Mouse (Mus musculus) heart, adult 18-20 months (tissue): Measurements from ENCODE around the gene Anapc15. TPM values are rescaled to one million over a fixed set of nuclear protein-coding genes. Genes with fewer than 3 reads are reported as not detected.
A peak's percentile ranks its signal among the peaks of the same experiment; 100 is the strongest.

Experiments
- DNase-seq, 2 experiments: peaks; one replicate each; pipeline ENCODE4 v3.0.0; 2021 to 2022; ENCODE audit warnings: mixed read lengths in 1 of 2
- total RNA-seq, 2 experiments: library from RNA; stranded (reverse); gene quantifications; 2 replicates each; pipeline ENCODE4 v1.2.3; 2021

Anapc15 gene
- total RNA-seq, 2 experiments from 2014 or later, result 16.8 to 17.2 TPM

DNA sequence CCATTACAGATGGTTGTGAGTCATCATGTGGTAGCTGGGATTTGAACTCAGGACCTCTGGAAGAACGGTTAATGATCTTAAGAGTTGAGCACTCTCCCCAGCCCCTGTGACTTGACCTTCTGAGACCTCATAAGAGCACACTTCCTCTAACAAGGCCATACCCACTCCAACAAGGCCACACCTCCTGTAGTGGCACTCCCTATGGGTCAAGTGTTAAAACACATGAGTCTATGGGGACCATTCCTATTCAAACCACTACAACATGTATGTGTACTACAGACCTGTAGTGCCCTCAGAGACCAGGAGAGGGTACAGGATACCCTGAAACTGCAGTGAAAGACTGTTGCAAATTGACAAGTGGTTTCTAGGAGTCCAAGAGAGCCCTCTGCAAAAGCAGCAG, 15.6 kb upstream of the Anapc15 start:
- no peak for DNase-seq

DNA sequence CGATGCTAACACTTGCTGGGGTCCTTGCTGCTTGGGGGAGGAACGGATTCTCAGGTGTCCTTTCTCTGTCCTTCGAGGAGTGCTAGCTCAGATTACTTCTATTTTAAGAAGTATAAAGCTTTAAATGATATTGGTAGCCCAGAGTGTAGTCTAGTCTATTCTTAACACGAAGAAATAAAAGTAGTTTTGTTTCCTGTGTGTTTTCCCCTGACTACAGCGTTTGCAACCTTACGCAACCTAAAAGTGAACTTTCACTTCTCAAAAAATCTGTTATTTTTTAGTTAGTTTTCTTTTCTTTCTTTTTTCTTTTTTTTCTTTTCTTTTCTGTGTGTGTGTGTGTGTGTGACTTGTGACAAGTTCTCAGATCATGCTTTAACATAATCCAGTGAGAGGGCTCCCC, 11.8 kb upstream of the Anapc15 start:
- no peak for DNase-seq

DNA sequence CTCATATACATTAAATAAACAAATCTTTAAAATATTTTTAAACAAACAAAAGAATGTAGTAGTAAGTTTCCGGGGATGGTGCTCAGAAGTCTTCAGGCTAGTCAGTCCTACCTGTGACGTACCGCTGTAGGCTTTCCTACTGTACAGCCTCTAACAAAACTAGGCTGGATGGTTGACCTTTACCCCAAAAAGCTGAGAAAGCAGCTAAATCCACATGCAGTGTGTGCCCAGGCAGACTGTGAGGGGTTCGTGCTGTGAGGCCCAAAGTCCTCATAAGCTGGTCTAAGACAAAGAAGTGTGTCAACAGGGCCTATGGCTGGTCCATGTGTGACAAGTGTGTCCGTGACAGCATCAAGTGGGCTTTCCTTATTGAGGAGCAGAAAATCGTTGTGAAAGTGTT, 10.7 kb upstream of the Anapc15 start:
- DNase-seq, result no peak

DNA sequence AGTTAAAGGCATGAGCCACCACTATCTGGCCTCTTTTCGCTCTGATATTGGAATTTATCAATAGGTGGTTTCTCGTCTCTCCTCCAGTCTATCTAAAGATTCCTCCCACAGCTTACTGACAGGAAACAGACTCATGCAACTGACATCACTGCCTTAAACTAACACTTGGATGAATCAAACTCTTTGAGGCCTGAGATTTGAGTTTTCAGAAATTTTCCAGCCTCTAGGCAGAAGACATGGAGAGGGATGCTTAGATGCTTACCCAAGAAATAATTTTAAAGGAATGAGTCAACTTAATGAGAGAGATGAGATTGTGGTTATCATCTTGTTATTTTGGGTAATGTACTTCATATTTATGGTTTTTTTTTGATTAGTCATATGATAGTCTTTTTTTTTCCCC, 9.7 kb upstream of the Anapc15 start:
- no peak for DNase-seq

DNA sequence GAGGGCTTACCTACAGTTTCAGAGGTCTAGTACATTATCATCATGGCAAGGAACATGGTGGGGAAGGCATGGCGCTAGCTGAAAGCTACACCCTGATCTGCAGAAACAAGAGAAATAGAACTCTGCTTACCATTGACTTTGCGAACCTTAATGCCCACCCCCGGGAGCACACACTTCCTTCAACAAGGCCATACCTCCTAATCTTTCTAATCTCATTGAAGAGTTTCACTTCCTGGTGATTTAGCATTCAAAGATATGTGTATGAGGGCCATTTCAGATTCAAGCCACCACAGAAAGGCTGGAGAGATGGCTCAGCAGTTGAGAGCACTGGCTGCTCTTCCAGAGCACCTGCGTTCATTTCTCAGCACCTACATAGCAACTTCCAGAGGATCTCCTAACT, 6.4 kb upstream of the Anapc15 start, which contains the start of gene Folr2:
TSS of gene Folr2 (minus strand) at position 101 of the 400 bp plus-strand sequence.
- no peak for DNase-seq

DNA sequence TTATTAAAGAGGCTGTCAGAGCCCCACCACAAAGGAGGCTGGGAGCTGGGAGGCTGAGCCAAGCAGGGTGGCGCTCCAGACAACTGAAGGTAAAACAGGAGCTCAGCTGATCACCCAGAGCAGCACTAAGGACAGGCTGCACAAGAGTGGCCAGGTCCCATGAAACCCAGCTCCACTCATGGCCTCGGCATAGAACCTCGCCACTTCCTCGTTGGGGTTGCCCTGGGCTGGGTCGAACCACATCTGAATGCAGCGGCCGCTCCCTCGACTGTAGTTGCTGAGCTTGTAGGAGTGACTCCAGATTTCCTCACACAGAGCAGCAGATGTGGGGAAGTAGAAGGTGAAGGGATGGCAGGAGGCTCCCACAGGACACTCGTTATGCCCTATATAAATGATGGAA, 5.2 kb upstream of the Anapc15 start:
- DNase-seq, result peak in 1 of 2 experiments; percentile 39

DNA sequence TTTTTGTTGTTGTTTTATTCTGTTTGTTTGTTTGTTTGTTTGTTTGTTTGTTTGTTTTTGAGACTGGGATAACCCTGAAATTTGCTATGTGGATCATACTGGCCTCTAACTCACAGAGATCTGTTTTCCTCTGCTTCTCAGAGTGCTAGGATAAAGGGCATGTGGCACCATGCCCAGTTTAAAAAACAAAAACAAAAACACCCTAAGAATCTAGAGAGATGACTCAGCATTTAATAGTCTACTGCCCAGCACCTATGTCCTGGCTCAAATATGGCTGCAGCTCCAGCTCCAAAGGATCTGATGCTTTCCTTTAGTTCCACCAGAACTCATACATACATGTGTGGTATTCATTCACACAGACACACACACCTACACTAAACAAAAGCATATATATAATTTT, 2.5 kb upstream of the Anapc15 start:
- DNase-seq, result no peak

DNA sequence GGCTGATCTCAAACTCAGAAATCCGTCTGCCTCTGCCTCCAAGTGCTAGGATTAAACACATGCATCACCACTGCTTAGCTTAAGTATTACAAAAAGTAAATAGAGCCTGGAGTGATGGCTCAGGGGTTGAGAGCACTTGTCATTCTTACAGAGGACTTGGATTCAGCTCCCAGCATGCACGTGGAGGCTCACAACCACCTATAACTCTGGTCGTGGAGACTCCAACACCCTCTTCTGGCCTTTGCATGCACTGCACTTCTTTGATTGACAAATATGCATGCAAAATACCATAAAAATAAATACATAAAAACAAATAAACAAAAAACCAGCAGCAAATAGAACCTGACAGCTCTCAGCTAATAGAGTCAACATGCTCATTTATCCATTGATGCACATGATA, 1.2 kb upstream of the Anapc15 start:
- no peak for DNase-seq

DNA sequence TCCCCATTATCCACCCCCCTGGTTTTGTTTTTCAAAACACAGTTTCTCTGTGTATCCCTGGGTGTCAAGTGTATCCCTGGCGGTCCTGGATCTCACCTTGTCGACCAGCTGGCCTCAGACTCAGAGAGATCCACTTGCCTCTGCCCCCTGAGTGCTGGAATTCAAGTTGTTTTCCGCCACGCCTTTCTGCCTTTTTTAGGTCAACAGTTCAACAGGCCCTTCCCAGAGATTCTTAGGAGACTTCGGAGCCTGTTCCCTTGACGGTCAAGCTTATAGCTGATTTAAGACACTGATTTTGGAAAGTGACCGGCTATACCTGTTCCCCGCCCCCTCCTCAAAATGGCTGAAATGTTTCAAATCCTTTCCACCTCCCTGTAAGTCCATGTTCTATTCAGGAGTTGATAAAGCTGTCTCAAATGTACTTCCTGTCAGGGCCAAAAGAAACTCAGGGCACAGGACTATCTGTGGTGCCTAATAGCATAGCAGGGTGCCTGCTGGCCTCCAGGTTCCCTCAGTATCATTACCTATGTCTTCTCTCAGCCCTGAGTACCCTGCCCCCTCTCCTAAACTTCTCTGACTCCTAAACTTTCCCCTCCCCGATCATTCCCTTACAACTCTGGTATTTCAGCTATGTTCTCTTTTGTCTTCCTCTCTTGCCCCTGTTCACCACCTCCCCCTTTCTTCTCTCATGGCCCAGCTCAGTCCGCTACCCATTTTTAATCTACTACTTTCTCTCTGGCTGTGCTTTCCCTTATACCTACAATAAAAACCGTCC, 3.2 kb downstream of the Anapc15 start:
- no peak for DNase-seq

DNA sequence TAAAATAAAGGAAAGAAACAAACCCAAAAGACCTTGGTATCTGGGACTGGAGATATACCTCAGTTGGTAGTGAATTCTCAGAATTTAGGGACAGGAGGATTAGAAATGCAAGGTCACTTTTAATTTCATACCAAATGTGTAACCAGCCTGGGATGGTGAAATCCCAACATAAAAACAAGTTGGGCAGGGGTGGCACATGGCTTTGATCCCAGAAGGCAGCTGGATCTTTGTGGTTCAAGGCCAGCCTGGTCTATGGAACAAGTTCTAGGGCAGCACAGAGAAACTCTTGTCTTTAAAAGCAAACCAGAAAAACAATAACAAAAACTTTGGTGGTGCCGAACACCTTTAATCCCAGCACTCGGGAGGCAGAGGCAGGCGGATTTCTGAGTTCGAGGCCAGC, 4.0 kb downstream of the Anapc15 start:
- no peak for DNase-seq

DNA sequence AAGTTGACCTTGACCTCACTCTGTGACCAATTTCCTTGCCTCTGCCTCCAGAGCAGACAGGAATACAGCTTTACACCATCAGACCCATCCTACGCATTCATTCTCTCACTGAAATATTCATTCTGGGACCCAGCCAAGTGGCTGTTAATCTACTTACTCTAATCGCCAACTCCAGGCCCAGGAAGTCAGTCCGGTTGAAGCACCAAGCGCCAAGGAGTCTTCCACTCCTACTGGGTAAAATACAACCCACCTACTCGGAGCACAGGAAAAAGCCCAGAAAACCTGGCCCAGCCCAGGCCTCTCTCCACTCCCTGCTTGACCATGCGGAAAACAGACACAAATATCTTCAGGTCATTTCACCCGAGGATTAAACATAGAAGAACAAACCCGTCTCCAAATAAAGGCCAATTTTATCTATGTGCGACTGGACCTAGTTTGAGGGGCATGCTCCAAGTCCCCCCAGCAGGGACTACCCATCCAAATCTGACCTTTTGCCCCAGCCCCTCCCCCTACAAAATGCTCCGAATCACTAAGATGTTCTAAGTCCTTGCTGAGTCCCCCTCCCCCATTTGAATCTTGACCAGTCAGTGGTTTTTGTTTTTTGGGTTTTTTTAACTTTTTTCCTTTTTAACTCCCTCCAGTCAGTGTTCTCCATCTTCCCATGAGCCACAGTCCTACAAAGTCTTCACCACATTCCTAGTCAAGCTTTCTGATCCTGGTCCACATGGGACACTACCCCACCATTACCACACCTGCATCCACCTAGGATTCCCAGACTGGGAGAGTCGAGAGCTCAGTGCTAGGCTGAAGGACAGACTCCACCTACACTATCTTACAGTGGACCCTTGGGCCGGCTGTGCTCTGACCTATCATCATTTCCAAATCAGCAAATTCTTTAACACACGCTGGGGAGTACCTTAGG, 5.0 kb downstream of the Anapc15 start:
- DNase-seq, result peak in 1 of 2 experiments; percentile 23

DNA sequence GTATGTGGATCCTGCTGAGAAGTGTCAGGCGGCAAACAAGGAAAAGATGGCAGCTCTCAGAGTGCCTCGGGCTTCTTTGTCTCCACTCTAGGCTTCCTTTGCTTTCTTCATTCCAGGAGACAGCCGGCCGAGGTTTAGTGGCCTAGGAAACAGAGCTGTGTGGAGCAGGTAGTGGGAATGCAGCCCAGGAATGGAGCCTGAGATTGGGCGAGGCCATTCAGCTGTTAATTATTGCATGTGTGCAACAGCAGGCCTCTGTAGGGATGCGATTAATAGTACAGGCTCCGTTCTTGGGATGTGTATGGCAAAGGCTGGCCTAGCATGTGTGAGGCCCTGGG, 5.6 kb downstream of the Anapc15 start:
- DNase-seq, result no peak

DNA sequence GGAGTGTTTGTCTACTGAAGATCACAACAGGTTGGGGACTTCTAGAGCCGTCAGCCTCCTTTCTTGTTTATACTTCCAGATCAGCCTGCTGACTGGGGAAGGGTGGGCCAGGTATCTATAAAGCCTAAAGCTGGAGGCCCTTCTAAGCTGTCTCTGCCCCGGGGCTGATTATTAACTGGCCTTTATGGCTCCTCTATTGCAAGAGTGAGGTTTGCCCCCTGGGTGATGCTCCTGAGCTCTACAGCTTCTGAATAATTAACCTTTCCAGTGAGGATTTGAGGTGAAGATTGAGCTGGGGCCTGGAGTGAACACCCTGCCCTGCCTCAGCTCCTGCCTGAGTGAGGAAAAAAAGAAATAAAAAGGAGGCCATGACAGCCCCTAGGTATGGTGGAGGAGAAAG, 7.1 kb downstream of the Anapc15 start, which contains the start of gene Folr1:
TSS of gene Folr1 (minus strand) at position 160 of the 400 bp plus-strand sequence.
- DNase-seq, result no peak

DNA sequence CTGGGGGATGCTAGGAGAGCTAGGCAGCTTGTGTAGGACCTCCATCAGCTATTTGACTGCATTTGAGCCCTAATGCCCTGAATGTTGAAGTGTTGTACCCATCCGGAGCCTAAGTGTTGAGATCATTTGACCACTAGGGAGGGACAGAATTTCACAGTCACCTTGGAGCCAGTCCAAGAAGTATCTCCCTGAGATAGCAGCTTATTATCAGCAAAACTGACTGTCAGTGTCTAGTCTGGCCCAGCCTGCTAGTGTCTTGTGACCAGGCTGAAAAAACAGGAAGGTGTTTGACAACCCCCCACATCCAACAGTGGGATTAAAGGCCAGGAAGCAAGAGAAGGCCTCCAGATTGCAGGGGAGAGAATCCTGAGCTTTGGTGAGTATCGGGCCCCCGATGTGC, 7.8 kb downstream of the Anapc15 start:
- DNase-seq, result peak; percentile 11 to 17

DNA sequence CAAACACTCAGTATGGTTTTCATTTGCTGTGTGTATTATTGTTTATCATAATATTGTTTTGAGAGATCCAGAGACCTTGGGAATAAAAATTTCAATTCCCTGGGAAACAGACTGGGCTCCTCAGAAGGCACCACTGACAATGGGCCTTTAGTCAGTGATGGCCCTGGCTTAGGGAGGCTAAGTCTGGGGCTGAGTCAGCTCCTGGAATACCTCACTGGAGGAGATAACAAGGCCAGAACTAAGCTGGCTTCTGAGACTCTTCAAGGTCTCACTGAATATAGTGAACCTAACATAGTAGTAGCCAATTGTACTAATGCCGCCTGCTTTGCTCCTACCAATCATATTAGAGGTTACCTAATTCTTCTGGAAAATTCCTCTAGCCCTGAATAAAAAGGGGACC, 12.5 kb downstream of the Anapc15 start:
- DNase-seq, result no peak

DNA sequence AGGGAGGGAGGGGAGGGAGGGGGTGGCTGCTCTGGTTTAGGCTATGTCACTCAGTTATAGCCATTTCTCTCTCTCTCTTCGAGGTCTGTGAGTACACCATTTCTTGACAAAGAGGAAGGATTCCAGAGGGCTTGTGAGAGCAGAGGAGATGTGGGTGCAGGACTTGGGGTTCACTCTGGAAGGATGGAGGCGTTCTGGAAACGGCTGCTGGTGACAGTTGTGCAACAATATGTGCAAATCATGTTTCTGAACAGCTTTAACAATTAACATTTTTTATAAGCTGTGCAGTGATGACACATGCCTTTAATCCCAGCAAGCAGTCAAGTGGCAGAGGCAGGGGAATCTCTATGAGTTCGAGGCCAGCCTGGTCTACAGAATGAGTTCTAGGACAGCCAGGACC, 17.3 kb downstream of the Anapc15 start:
- DNase-seq, result no peak

DNA sequence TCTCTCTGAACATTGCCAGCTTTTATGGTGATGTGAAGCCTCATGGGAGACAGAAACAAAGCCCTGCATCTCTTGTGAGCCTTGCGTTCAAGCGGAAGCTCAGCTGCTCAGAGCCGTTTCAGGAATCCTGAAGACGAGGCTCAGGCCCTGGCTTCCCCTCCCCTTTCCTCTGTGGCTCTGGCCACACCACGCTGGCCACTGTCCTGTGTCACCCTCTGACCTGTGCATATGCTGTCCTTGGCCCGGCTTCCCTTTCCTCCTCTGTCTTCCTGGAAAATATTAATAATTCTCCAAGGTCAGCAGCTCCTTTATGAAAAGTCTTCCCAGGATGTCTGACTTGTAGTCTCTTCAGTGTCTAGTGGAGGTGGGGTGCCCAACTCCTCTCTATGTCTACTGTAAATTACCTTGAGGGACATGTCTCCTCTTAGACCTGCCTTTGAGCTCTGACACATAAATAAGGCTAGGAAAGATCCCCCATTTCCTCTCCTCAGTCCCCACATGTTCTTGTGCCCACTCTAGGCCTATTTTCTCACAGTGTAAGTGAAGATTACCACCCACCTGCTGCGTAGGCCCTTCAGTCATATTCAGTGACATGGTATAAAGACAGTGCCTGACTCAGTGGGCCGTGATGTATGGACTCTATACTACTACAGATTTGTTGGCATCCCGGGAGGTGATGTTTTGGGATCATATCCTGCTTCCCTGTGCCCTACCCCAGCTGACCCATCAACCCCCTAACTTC, 19.1 kb downstream of the Anapc15 start:
- DNase-seq, result no peak

DNA sequence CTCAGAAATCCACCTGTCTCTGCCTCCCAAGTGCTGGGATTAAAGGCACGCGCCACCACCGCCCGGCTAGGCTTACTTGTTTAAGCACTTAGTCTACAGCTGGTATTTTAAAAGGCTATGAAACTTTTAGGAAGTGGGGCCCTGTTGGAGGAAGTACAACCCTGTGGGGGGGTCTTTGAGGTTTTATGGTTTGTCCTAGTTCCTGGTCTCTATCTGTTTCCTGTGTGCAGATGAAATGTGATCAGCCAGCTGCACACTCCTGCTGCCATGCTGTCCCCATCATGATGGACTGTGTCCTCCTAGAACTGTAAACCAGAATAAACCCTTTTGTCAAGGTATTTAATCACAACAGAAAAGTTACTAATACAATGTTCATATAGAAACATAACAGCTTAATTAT, 20.6 kb downstream of the Anapc15 start:
- DNase-seq, result no peak

DNA sequence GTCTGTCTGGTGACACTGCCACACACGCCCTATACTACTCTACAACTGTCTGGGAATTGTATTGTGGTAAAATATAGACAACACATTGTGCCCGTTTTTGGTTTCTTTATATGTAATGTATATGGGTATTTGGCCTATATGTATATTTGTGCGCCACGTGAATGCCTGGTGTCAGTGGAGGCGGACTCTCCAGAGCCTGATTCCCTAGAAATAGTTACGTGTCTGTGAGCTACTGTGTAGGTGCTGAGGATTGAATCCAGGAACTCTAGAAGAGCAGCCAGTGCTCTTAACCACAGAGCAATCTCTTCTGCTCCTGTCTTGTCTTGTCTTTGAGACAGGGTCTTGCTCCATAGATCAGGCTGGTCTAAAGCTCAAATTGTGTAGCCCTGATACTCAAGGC, 22.8 kb downstream of the Anapc15 start:
- DNase-seq, result no peak

DNA sequence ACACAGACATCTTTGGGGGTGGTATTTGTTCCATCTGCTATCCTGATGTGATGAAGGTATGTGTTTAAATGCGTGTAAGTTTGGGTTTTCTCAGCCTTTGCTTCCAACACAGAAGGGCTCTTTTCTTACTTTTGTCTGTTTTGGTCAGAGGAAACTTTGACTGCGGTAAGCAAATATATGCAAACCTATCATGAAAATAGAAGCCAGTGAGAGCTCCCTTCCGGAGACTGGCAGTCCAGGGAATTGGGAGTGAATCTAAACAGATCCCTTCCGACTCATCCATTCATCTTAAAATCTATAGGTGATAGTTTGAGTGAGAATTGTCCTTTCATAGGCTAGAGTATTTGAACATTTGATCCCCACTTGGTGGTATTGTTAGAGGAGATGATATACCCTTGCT, 24.9 kb downstream of the Anapc15 start:
- no peak for DNase-seq

DNA sequence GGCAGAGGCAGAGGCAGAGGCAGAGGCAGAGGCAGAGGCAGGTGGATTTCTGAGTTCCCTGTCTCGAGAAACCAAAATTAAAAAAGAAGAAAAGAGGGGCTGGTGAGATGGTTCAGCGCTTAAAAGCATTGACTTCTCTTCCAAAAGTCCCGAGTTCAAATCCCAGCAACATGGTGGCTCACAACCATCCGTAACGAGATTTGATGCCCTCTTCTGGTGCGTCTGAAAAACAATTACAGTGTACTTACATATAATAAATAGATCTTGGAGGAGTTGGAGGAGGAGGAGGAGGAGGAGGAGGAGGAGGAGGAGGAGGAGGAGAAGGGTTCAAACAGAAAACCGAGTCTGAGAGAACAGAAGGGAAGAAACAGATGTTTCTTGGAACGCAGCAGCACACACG, 32.2 kb downstream of the Anapc15 start:
- DNase-seq, result peak in 1 of 2 experiments; percentile 26
